Mouse (Mus musculus): ENCODE data around the gene Ints7.

- no peak for TF ChIP-seq CTCF (IDR thresholded peaks at IDR 0.05; ENCODE audit: insufficient read depth, low read depth, low read length)
- TF ChIP-seq POLR2A (IDR thresholded peaks at IDR 0.05; ENCODE audit: insufficient read depth, low read depth, low read length): no peak
Observed at GRCm38 (mm10) chr1:191559779-191560178, 15.7 kb upstream of the Ints7 start.

Measured in olfactory bulb, adult 2 months (tissue).